Mouse (Mus musculus): ENCODE measurements around the gene Ammecr1. TPM values are rescaled to one million over a fixed set of nuclear protein-coding genes. Genes with fewer than 3 reads are reported as not detected.

Ammecr1 gene
- total and polyA plus RNA-seq, 3 experiments, result 3.1 to 7.1 (median 5.4) TPM

DNA sequence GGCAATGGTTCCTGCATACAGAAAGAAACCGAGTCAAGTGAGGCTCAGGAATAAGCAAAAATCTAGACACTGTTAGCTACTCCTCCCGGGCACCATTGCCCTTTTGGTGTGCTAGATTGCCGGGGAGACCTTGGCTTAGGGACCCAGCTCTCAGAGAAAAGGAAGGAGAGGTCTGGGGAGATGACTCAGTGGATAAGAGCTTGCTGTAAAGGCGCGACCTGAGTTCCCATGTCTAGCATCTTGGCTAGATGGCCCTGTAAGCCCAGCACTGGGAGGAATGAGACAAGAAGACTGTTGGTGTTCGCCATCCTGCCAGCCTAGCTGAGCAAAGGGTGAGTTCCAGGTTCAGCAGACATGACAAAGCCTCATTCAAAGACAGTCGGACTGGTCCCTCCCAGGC, 127.1 kb downstream of the Ammecr1 start:
- TF ChIP-seq BHLHE40 (IDR thresholded peaks at IDR 0.05; ENCODE audit: low read depth, low read length) (no peak), ETS1 (conservative IDR thresholded peaks at IDR 0.05; ENCODE audit: low read depth, low read length) (no peak), MAZ (IDR thresholded peaks at IDR 0.05; ENCODE audit: low read depth, low read length) (no peak), RCOR1 (conservative IDR thresholded peaks at IDR 0.05; ENCODE audit: low read depth, low read length) (no peak), IRF4 (IDR thresholded peaks at IDR 0.05; ENCODE audit: low read depth, low read length) (no peak), NRF1 (IDR thresholded peaks at IDR 0.05; ENCODE audit: low read depth, low read length) (no peak), CHD2 (IDR thresholded peaks at IDR 0.05; ENCODE audit: low read length) (no peak), CHD1 (IDR thresholded peaks at IDR 0.05; ENCODE audit: low read depth, low read length) (no peak), NELFE (IDR thresholded peaks at IDR 0.05; ENCODE audit: low read depth, low read length) (no peak), USF1 (IDR thresholded peaks at IDR 0.05; ENCODE audit: low read depth, low read length) (no peak), RAD21 (IDR thresholded peaks at IDR 0.05; ENCODE audit: low read depth, low read length) (no peak), JUND (conservative IDR thresholded peaks at IDR 0.05; ENCODE audit: low read depth, low read length) (no peak), KAT2A (IDR thresholded peaks at IDR 0.05; ENCODE audit: insufficient replicate concordance, low read length) (no peak), EP300 (IDR thresholded peaks at IDR 0.05; ENCODE audit: low read length) (no peak), MEF2A (IDR thresholded peaks at IDR 0.05; ENCODE audit: borderline replicate concordance, low read depth, low read length) (no peak), POLR2A (IDR thresholded peaks at IDR 0.05; ENCODE audit: low read depth, low read length) (no peak), ZKSCAN1 (IDR thresholded peaks at IDR 0.05; ENCODE audit: borderline replicate concordance, low read depth, low read length) (no peak), CTCF (conservative IDR thresholded peaks at IDR 0.05 in 1 of 2, IDR thresholded peaks at IDR 0.05 in 1 of 2; ENCODE audit: low read depth in 2 of 2, low read length in 2 of 2) (no peak), E2F4 (IDR thresholded peaks at IDR 0.05; ENCODE audit: insufficient replicate concordance, low read depth, low read length) (no peak), PAX5 (IDR thresholded peaks at IDR 0.05; ENCODE audit: low read length) (no peak)
- DNase-seq (ENCODE audit: extremely low read depth), result no peak
- Histone ChIP-seq H3K27me3 (replicated peaks) (no peaks in the 10 kb centered on the region), H3K4me1 (ENCODE audit: control insufficient read depth in 1 of 2, insufficient read depth in 2 of 2) (peaks cover 0 to 11% of the 10 kb centered on the region in 2 experiments; a peak in 1 of 4 replicates), H3K27ac (ENCODE audit: insufficient read depth, low read depth) (no peak overlapping the region), H3K4me3 (replicated peaks in 1 of 3; ENCODE audit: low read depth in 2 of 3, low read length in 2 of 3, poor library complexity in 1 of 3) (no peak overlapping the region), H3K9me3 (replicated peaks; ENCODE audit: low read length) (no peaks in the 10 kb centered on the region), H3K79me2 (replicated peaks; ENCODE audit: control insufficient read depth, extremely low read depth, insufficient read depth, poor library complexity, severe bottlenecking) (no peaks in the 10 kb centered on the region), H3K9ac (ENCODE audit: insufficient read depth, low read depth) (no peak overlapping the region), H3K4me2 (ENCODE audit: insufficient read depth, low read depth, poor library complexity, severe bottlenecking) (no peak overlapping the region), H3K36me3 (replicated peaks in 1 of 2; ENCODE audit: control insufficient read depth in 1 of 2, insufficient read depth in 1 of 2, low read length in 1 of 2) (peaks cover 8 to 42% of the 10 kb centered on the region in 2 experiments)
- dilution Hi-C loops (cut with MboI; ENCODE audit: extremely low pct_ligation_motif_present, extremely low pct_unique_long_range_greater_than_20kb, low sequenced_read_pairs), result no loop called here
- in situ Hi-C loops (cut with MboI; ENCODE audit: low pct_ligation_motif_present, low pct_unique_long_range_greater_than_20kb, low sequenced_read_pairs), result no loop called here

DNA sequence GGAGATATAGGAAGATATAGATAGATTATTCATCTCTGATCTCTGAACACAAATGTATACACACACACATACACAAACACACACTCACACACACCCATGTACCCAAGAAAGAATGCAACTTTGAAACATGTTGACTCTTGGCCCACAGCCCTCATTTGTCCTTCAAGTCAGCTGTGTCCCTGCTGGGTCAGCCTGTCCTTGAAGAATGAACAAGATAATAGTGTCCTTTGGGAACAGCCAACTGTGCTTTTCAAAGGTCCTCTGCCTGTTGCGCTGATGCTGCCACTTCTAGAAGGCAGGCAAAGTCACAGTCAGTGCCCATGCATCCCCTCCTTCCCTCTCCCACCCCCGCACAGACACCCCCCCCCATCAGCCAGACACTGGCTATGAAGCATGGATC, 127.7 kb downstream of the Ammecr1 start:
- no peak for DNase-seq (ENCODE audit: extremely low read depth)
- Histone ChIP-seq H3K36me3 (replicated peaks in 1 of 2; ENCODE audit: control insufficient read depth in 1 of 2, insufficient read depth in 1 of 2, low read length in 1 of 2) (peaks cover 8 to 45% of the 10 kb centered on the region in 2 experiments), H3K27me3 (replicated peaks) (no peaks in the 10 kb centered on the region), H3K9ac (ENCODE audit: insufficient read depth, low read depth) (no peak overlapping the region), H3K4me3 (replicated peaks in 1 of 3; ENCODE audit: low read depth in 2 of 3, low read length in 2 of 3, poor library complexity in 1 of 3) (no peak overlapping the region), H3K27ac (ENCODE audit: insufficient read depth, low read depth) (no peak overlapping the region), H3K4me2 (ENCODE audit: insufficient read depth, low read depth, poor library complexity, severe bottlenecking) (no peak overlapping the region), H3K4me1 (ENCODE audit: control insufficient read depth in 1 of 2, insufficient read depth in 2 of 2) (peaks cover 0 to 12% of the 10 kb centered on the region in 2 experiments; a peak in 1 of 4 replicates), H3K79me2 (replicated peaks; ENCODE audit: control insufficient read depth, extremely low read depth, insufficient read depth, poor library complexity, severe bottlenecking) (no peaks in the 10 kb centered on the region), H3K9me3 (replicated peaks; ENCODE audit: low read length) (no peaks in the 10 kb centered on the region)
- TF ChIP-seq PAX5 (IDR thresholded peaks at IDR 0.05; ENCODE audit: low read length) (no peak), SIN3A (IDR thresholded peaks at IDR 0.05; ENCODE audit: low read length) (no peak), MAZ (IDR thresholded peaks at IDR 0.05; ENCODE audit: low read depth, low read length) (no peak), CTCF (conservative IDR thresholded peaks at IDR 0.05 in 1 of 2, IDR thresholded peaks at IDR 0.05 in 1 of 2; ENCODE audit: low read depth in 2 of 2, low read length in 2 of 2) (no peak), KAT2A (IDR thresholded peaks at IDR 0.05; ENCODE audit: insufficient replicate concordance, low read length) (no peak), POLR2AphosphoS2 (IDR thresholded peaks at IDR 0.05; ENCODE audit: low read depth, low read length) (no peak), USF1 (IDR thresholded peaks at IDR 0.05; ENCODE audit: low read depth, low read length) (no peak), NELFE (IDR thresholded peaks at IDR 0.05; ENCODE audit: low read depth, low read length) (no peak), MXI1 (IDR thresholded peaks at IDR 0.05; ENCODE audit: low read depth, low read length) (no peak), ELF1 (IDR thresholded peaks at IDR 0.05; ENCODE audit: low read depth, low read length) (no peak), BHLHE40 (IDR thresholded peaks at IDR 0.05; ENCODE audit: low read depth, low read length) (no peak), CHD2 (IDR thresholded peaks at IDR 0.05; ENCODE audit: low read length) (no peak), SMC3 (IDR thresholded peaks at IDR 0.05; ENCODE audit: low read depth, low read length) (no peak), MAFK (IDR thresholded peaks at IDR 0.05; ENCODE audit: insufficient replicate concordance, low read length) (no peak), RCOR1 (conservative IDR thresholded peaks at IDR 0.05; ENCODE audit: low read depth, low read length) (no peak)
- dilution Hi-C loops (cut with MboI; ENCODE audit: extremely low pct_ligation_motif_present, extremely low pct_unique_long_range_greater_than_20kb, low sequenced_read_pairs), result no loop called here
- in situ Hi-C loops (cut with MboI; ENCODE audit: low pct_ligation_motif_present, low pct_unique_long_range_greater_than_20kb, low sequenced_read_pairs), result no loop called here

Data from CH12.LX (cell line).